Mouse (Mus musculus) liver, embryonic 14.5 days (tissue): ENCODE results near the gene Pml. TPM values are rescaled to one million over a fixed set of nuclear protein-coding genes. Genes with fewer than 3 reads are reported as not detected.

Experiments used
- ATAC-seq: fragments of 200-750 bp; cut with Nextera tagmentation; 2 replicates; pipeline ENCODE4 v1.8.0; 2017; ENCODE audit warnings: moderate number of reproducible peaks, mild to moderate bottlenecking, moderate library complexity; ENCODE audit not compliant: insufficient read depth
- DNase-seq, 3 experiments: peaks; one replicate each; pipeline ENCODE4 v3.0.0-alpha.2; 2012 to 2013; ENCODE audit warnings: low read depth in 3 of 3, low spot score in 3 of 3
- H3K27ac ChIP-seq: fragments of 300-500 bp; sonication (generic); 2 replicates; pipeline ENCODE4 v1.5.1; 2014; ENCODE audit warnings: moderate library complexity, mild to moderate bottlenecking, control low read depth, inconsistent platforms
- H3K27me3 ChIP-seq: fragments of 300-500 bp; sonication (generic); 2 replicates; pipeline ENCODE4 v1.6.1; 2014; ENCODE audit warnings: mild to moderate bottlenecking, low read length, moderate library complexity; ENCODE audit not compliant: control insufficient read depth, insufficient read depth
- H3K36me3 ChIP-seq: fragments of 300-500 bp; sonication (generic); replicated peaks from 2 replicates; pipeline ENCODE4 v1.6.1; 2014; ENCODE audit warnings: low read depth; ENCODE audit not compliant: control insufficient read depth, insufficient read depth
- H3K4me1 ChIP-seq, 2 experiments: fragments of 200-500 bp in 1 of 2; fragments of 300-500 bp in 1 of 2; sonication (generic) in 1 of 2; replicated peaks; 2 replicates each; pipeline ENCODE4 v1.6.1; 2012 to 2014; ENCODE audit warnings: antibody characterized with exemption in 1 of 2, inconsistent platforms in 1 of 2, low read length in 1 of 2; ENCODE audit not compliant: control insufficient read depth in 2 of 2, insufficient read depth in 2 of 2
- H3K4me2 ChIP-seq: fragments of 300-500 bp; sonication (generic); 2 replicates; pipeline ENCODE4 v1.6.1; 2014; ENCODE audit warnings: low read depth, mild to moderate bottlenecking, control low read depth, moderate library complexity
- H3K4me3 ChIP-seq, 2 experiments: fragments of 200-500 bp in 1 of 2; fragments of 300-500 bp in 1 of 2; sonication (generic) in 1 of 2; 2 replicates each; pipeline ENCODE4 v1.5.1; 2012 to 2014; ENCODE audit warnings: low read depth in 2 of 2, low read length in 2 of 2, mild to moderate bottlenecking in 2 of 2, control low read depth in 1 of 2, inconsistent platforms in 1 of 2, moderate library complexity in 1 of 2; ENCODE audit not compliant: insufficient read depth in 1 of 2
- H3K9ac ChIP-seq: fragments of 300-500 bp; sonication (generic); replicated peaks from 2 replicates; pipeline ENCODE4 v1.6.1; 2014; ENCODE audit warnings: mild to moderate bottlenecking, control low read depth, moderate library complexity
- H3K9me3 ChIP-seq: fragments of 300-500 bp; sonication (generic); 2 replicates; pipeline ENCODE4 v1.6.1; 2016; ENCODE audit warnings: low read length, mixed read lengths; ENCODE audit not compliant: control insufficient read depth
- CTCF ChIP-seq: IDR thresholded peaks from 2 replicates; pipeline ENCODE4 v1.5.1; 2016; ENCODE audit warnings: antibody characterized with exemption, low read depth, control low read depth
- EP300 ChIP-seq: IDR thresholded peaks from 2 replicates; pipeline ENCODE4 v1.6.1; 2016; ENCODE audit warnings: antibody characterized with exemption, low read depth
- WGBS: fragments of 180-500 bp; shearing (Covaris S2); extraction: QIAGEN DNeasy Blood & Tissue Kit; methylation state at CpG from one replicate; pipeline ENCODE4 v1.1.7; 2014; ENCODE audit not compliant: insufficient replicate concordance; 5-methylcytosine and 5-hydroxymethylcytosine counted together
- polyA plus RNA-seq, 2 experiments: library from polyadenylated mRNA; depleted of rRNA in 1 of 2; stranded (reverse) in 1 of 2; unstranded in 1 of 2; fragments of >200 nt; fragmentation: Nextera tagmentation in 1 of 2; extraction: Ambion mirVana in 1 of 2; gene quantifications; 2 replicates each; pipeline versions ENCODE4 v1.2.1 to v1.2.3; 2012 to 2014

Pml gene
- polyA plus RNA-seq, 2 experiments, result 17.1 to 17.6 TPM

- Histone ChIP-seq H3K27ac (no peak overlapping the region), H3K4me2 (no peak overlapping the region), H3K36me3 (no peaks in the 10 kb centered on the region), H3K4me3 (no peak overlapping the region), H3K9ac (no peak overlapping the region), H3K27me3 (no peaks in the 10 kb centered on the region), H3K9me3 (no peaks in the 10 kb centered on the region), H3K4me1 (peaks cover 0 to 15% of the 10 kb centered on the region in 2 experiments; a peak in 2 of 4 replicates)
- ATAC-seq (no peak), DNase-seq (no peak)
- TF ChIP-seq CTCF, result no peak
- 57% methylated on average over 5 of the region's 5 CpGs for WGBS
Observed at GRCm38 (mm10) chr9:58276346-58276745, 26.8 kb upstream of the Pml start.

- 26% methylated on average over 3 of the region's 3 CpGs for WGBS
- Histone ChIP-seq H3K9me3 (no peaks in the 10 kb centered on the region), H3K9ac (no peak overlapping the region), H3K4me3 (no peak overlapping the region), H3K36me3 (no peaks in the 10 kb centered on the region), H3K4me2 (no peak overlapping the region), H3K4me1 (peaks cover 0 to 15% of the 10 kb centered on the region in 2 experiments; a peak in 2 of 4 replicates), H3K27me3 (no peaks in the 10 kb centered on the region), H3K27ac (peak overlapping the region; percentile 25; the same call in 1 of the 2 replicates)
- ATAC-seq (no peak), DNase-seq (peak in 1 of 3 experiments; percentile 27)
- TF ChIP-seq EP300 (no peak), CTCF (no peak)
Observed at GRCm38 (mm10) chr9:58275797-58276196, 26.2 kb upstream of the Pml start.

- peak; percentile 69 for ATAC-seq
- DNase-seq, result peak; percentile 17 to 56 (median 19)
- H3K4me3 ChIP-seq, result no peak overlapping the region
- no peaks in the 10 kb centered on the region for H3K36me3 ChIP-seq
- H3K27me3 ChIP-seq, result no peaks in the 10 kb centered on the region
- no peak overlapping the region for H3K9ac ChIP-seq
- WGBS, result 13% methylated on average over 8 of the region's 8 CpGs
- TF ChIP-seq EP300 (no peak), CTCF (no peak)
- peak overlapping the region; percentile 25 for H3K27ac ChIP-seq
- H3K9me3 ChIP-seq, result no peaks in the 10 kb centered on the region
- H3K4me2 ChIP-seq, result 0 out of 2 replicates have a peak overlapping the region, but pooled peaks have one; percentile 18
- peaks cover 0 to 13% of the 10 kb centered on the region in 2 experiments; a peak in 2 of 4 replicates for H3K4me1 ChIP-seq
Observed at GRCm38 (mm10) chr9:58275115-58275774, 25.7 kb upstream of the Pml start.

GRCm38 (mm10) chr9:58274626-58275025 is 25.0 kb upstream of the Pml start:
- no peak for DNase-seq
- Histone ChIP-seq H3K9me3 (no peaks in the 10 kb centered on the region), H3K27ac (no peak overlapping the region), H3K4me2 (no peak overlapping the region), H3K36me3 (no peaks in the 10 kb centered on the region), H3K27me3 (no peaks in the 10 kb centered on the region), H3K9ac (no peak overlapping the region), H3K4me3 (no peak overlapping the region), H3K4me1 (peaks cover 0 to 10% of the 10 kb centered on the region in 2 experiments; a peak in 2 of 4 replicates)
- ATAC-seq, result no peak
- 36% methylated on average over 3 of the region's 3 CpGs for WGBS
- TF ChIP-seq EP300 (no peak), CTCF (no peak)

- ATAC-seq (no peak), DNase-seq (no peak)
- Histone ChIP-seq H3K4me1 (peaks cover 0 to 10% of the 10 kb centered on the region in 2 experiments; a peak in 2 of 4 replicates), H3K9ac (no peak overlapping the region), H3K4me2 (no peak overlapping the region), H3K9me3 (no peaks in the 10 kb centered on the region), H3K27me3 (no peaks in the 10 kb centered on the region), H3K36me3 (no peaks in the 10 kb centered on the region), H3K4me3 (no peak overlapping the region), H3K27ac (no peak overlapping the region)
- no peak for TF ChIP-seq EP300
- no peak for TF ChIP-seq CTCF
- 69% methylated on average over 7 of the region's 7 CpGs for WGBS
Observed at GRCm38 (mm10) chr9:58274101-58274604, 24.6 kb upstream of the Pml start.
